Mouse (Mus musculus): ENCODE results near the gene Igfbp1. TPM values are rescaled to one million over a fixed set of nuclear protein-coding genes. Genes with fewer than 3 reads are reported as not detected.

The Igfbp1 gene
- 0.11 and 0.27 TPM in 2 replicates for polyA plus RNA-seq (2015; fragmentation: Nextera tagmentation; extraction: Ambion mirVana)

DNA sequence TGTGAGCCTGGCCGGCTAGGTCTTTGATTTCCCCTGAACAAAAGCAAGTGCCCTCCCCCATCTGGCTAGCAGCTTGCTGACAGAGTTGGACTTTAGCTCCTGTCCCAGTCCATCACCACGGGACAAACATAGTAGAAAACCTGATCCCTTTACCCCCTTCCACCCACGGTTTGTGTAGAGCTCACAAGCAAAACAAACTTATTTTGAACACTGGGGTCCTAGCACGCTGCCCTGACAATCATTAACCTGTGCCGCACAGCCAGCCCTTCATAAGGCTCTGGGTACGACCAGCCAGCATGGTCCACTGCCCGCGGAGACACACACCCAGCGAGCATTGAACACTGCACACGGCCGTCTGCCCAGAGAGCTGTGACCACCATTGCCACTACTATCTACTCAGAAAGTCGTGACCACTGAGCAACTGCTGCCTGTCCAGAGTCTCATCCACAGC lies at the start of gene Igfbp1:
Gene Igfbp1, plus strand, starts transcription at position 292 of the 451 bp plus-strand sequence.
- Histone ChIP-seq H3K36me3 (ENCODE audit: control insufficient read depth, insufficient read depth, low read length) (no peaks in the 10 kb centered on the region), H3K9ac (ENCODE audit: low read depth, low read length) (no peak within 1 kb of the TSS), H3K27ac (ENCODE audit: low read length) (no peak within 1 kb of the TSS), H3K4me2 (ENCODE audit: low read length) (no peak within 1 kb of the TSS), H3K4me3 (ENCODE audit: low read depth, low read length) (no peak within 1 kb of the TSS), H3K9me3 (replicated peaks; ENCODE audit: control insufficient read depth, low read length, poor library complexity, severe bottlenecking) (no peaks in the 10 kb centered on the region; the same call in 1 of the 2 replicates), H3K27me3 (ENCODE audit: control insufficient read depth, insufficient read depth, low read depth, low read length) (no peaks in the 10 kb centered on the region), H3K4me1 (ENCODE audit: control insufficient read depth, insufficient read depth, low read length) (peaks cover 5% of the 10 kb centered on the region; the same call in 1 of the 2 replicates)
- ATAC-seq = 0 out of 2 replicates have a peak, but pooled peaks have one; percentile 19
- 14% methylated on average over 12 of the region's 12 CpGs for WGBS

DNA sequence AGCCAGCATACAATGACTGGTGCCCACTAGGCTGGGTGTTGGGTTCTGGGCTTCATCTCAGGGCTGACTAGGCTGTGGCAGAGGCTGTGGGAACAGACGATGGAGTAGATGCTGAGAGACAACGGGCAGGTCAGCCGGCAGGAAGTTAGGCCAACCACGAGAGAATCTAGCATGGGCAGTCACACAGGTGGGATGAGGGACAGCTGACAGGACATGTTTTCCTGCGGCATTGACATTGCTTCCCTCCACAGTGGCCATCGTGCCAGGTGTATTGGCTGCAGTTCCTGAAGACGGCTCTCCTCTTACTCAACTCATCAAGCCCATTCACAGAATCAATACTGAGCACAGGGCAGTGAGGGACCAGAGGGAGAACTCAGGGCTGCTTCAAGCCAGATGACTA lies 49.6 kb upstream of the Igfbp1 start:
- Histone ChIP-seq H3K27ac (ENCODE audit: low read length) (no peak overlapping the region), H3K36me3 (ENCODE audit: control insufficient read depth, insufficient read depth, low read length) (peaks cover 9% of the 10 kb centered on the region), H3K4me2 (ENCODE audit: low read length) (no peak overlapping the region), H3K4me1 (ENCODE audit: control insufficient read depth, insufficient read depth, low read length) (no peaks in the 10 kb centered on the region), H3K9me3 (replicated peaks; ENCODE audit: control insufficient read depth, low read length, poor library complexity, severe bottlenecking) (no peaks in the 10 kb centered on the region), H3K4me3 (ENCODE audit: low read depth, low read length) (no peak overlapping the region), H3K27me3 (ENCODE audit: control insufficient read depth, insufficient read depth, low read depth, low read length) (no peaks in the 10 kb centered on the region), H3K9ac (ENCODE audit: low read depth, low read length) (no peak overlapping the region)
- no peak for ATAC-seq
- 90% methylated on average over 7 of the region's 7 CpGs for WGBS

DNA sequence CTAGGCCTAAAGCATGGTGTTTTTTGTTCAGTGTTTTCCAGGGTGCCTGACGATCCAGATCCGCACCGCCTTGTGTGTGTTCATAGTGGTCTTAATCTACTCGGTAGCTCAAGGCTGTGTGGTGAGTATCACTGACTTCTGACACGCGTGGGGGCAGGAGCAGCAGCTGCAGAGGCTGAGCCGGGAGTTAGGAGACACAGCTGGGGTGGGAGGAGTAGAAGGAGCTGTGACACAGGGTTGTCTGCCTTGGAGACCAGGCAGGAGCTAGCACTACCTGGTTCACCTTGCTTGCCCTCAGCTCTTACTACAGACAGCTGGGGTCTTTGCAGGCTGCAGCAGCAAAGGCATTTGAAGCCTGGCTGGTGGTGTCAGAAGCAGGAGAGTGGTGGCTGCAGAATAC lies 48.1 kb upstream of the Igfbp1 start:
- WGBS = 79% methylated on average over 7 of the region's 7 CpGs

DNA sequence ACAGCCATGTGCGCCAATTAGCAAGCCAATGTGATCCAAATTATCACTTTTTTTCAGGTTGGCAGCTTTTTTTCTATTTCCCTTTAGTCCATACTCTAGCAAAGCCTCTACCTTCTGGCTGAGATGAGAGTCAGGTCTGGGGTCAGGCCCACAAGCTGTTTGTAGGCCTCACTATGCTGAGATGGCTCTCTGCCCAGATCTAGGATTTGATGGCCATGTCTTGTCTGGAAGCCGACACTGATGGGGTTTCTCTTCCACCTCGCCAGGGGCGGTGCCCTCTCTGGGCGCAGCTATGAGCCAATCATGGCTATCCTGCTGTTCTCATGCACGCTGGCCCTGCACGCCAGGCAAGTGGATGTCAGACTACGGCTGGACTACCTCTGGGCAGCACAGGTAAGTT lies 47.1 kb upstream of the Igfbp1 start:
- WGBS = 94% methylated on average over 8 of the region's 8 CpGs
- no peak overlapping the region for H3K27ac ChIP-seq (ENCODE audit: low read length)
- H3K4me1 ChIP-seq (ENCODE audit: control insufficient read depth, insufficient read depth, low read length) = no peaks in the 10 kb centered on the region
- no peak overlapping the region for H3K4me3 ChIP-seq (ENCODE audit: low read depth, low read length)
- peaks cover 12% of the 10 kb centered on the region for H3K36me3 ChIP-seq (ENCODE audit: control insufficient read depth, insufficient read depth, low read length)
- H3K27me3 ChIP-seq (ENCODE audit: control insufficient read depth, insufficient read depth, low read depth, low read length) = no peaks in the 10 kb centered on the region
- no peak for ATAC-seq
- no peak overlapping the region for H3K9ac ChIP-seq (ENCODE audit: low read depth, low read length)
- no peaks in the 10 kb centered on the region for H3K9me3 ChIP-seq (replicated peaks; ENCODE audit: control insufficient read depth, low read length, poor library complexity, severe bottlenecking)
- H3K4me2 ChIP-seq (ENCODE audit: low read length) = no peak overlapping the region

More for the DNA sequence above, 48.1 kb upstream of the Igfbp1 start:
- Histone ChIP-seq H3K4me2 (ENCODE audit: low read length) (no peak overlapping the region), H3K9ac (ENCODE audit: low read depth, low read length) (no peak overlapping the region), H3K27me3 (ENCODE audit: control insufficient read depth, insufficient read depth, low read depth, low read length) (no peaks in the 10 kb centered on the region), H3K36me3 (ENCODE audit: control insufficient read depth, insufficient read depth, low read length) (peaks cover 12% of the 10 kb centered on the region), H3K4me3 (ENCODE audit: low read depth, low read length) (no peak overlapping the region), H3K27ac (ENCODE audit: low read length) (no peak overlapping the region), H3K9me3 (replicated peaks; ENCODE audit: control insufficient read depth, low read length, poor library complexity, severe bottlenecking) (no peaks in the 10 kb centered on the region), H3K4me1 (ENCODE audit: control insufficient read depth, insufficient read depth, low read length) (no peaks in the 10 kb centered on the region)
- no peak for ATAC-seq

DNA sequence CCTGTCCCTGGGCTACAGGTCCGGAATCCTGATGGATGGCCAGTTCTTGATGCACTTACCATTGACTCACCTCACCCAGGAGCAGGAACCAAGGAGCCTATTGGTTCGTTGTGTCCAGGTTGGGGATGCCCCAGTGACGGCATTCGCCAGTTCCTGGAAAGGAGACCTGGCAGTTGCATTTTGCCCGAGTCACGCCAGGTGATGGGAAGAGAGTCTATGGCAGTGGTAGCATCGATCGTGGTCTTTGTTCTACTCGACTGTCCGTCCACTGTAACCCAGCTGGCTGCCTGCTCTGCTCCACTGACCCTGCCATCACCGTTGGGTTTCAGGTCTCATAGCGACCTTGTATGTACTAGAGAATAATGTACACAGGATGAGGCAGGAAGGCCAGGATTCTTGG lies 45.2 kb upstream of the Igfbp1 start:
- Histone ChIP-seq H3K9ac (ENCODE audit: low read depth, low read length) (no peak overlapping the region), H3K27ac (ENCODE audit: low read length) (no peak overlapping the region), H3K36me3 (ENCODE audit: control insufficient read depth, insufficient read depth, low read length) (peaks cover 12% of the 10 kb centered on the region), H3K4me2 (ENCODE audit: low read length) (no peak overlapping the region), H3K4me1 (ENCODE audit: control insufficient read depth, insufficient read depth, low read length) (no peaks in the 10 kb centered on the region), H3K4me3 (ENCODE audit: low read depth, low read length) (no peak overlapping the region), H3K27me3 (ENCODE audit: control insufficient read depth, insufficient read depth, low read depth, low read length) (no peaks in the 10 kb centered on the region), H3K9me3 (replicated peaks; ENCODE audit: control insufficient read depth, low read length, poor library complexity, severe bottlenecking) (no peaks in the 10 kb centered on the region)
- no peak for ATAC-seq
- 94% methylated on average over 12 of the region's 12 CpGs for WGBS

DNA sequence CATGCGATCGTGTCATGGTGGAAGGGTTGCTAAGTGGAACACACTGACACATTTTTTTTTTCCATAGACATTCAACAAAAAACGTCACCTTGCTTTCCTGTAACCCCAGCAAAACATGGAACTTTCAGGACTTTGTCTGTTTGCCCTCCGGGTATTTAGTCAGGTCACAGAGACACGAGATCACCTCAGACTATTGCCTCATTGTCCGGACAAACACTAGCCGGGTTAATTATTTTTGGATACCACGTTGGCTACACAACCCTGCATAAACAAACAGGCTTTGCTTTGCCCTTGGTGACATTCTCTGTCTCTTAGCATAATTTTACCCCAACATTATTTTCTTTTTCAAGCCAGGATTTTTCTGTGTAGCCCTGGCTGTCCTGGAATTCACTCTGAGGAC lies 44.5 kb upstream of the Igfbp1 start:
- H3K9ac ChIP-seq (ENCODE audit: low read depth, low read length) = no peak overlapping the region
- peaks cover 12% of the 10 kb centered on the region for H3K36me3 ChIP-seq (ENCODE audit: control insufficient read depth, insufficient read depth, low read length)
- H3K4me3 ChIP-seq (ENCODE audit: low read depth, low read length) = no peak overlapping the region
- ATAC-seq = no peak
- no peaks in the 10 kb centered on the region for H3K9me3 ChIP-seq (replicated peaks; ENCODE audit: control insufficient read depth, low read length, poor library complexity, severe bottlenecking)
- no peaks in the 10 kb centered on the region for H3K4me1 ChIP-seq (ENCODE audit: control insufficient read depth, insufficient read depth, low read length)
- H3K27ac ChIP-seq (ENCODE audit: low read length) = no peak overlapping the region
- 81% methylated on average over 8 of the region's 8 CpGs for WGBS
- H3K27me3 ChIP-seq (ENCODE audit: control insufficient read depth, insufficient read depth, low read depth, low read length) = no peaks in the 10 kb centered on the region
- no peak overlapping the region for H3K4me2 ChIP-seq (ENCODE audit: low read length)

DNA sequence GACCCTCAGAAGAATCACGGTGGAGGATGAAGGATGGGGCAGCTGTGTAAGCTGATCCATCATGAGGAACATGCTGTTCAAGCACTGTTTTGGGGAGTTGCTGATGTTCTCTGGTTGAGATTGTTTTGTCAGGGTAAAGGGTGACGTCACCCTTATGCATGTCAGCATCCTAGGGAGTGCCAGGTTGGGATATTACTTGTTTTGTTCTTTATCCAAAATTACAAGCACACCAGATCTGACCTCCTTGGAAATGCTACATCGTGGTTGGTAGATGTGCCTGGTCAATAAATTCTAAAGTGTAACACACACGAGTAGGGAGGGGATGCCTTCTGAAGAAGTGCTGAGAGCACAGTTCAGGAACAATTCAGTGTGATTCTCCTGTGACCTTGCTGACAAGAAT lies 41.2 kb upstream of the Igfbp1 start:
- Histone ChIP-seq H3K4me2 (ENCODE audit: low read length) (no peak overlapping the region), H3K27ac (ENCODE audit: low read length) (no peak overlapping the region), H3K36me3 (ENCODE audit: control insufficient read depth, insufficient read depth, low read length) (peaks cover 9% of the 10 kb centered on the region), H3K27me3 (ENCODE audit: control insufficient read depth, insufficient read depth, low read depth, low read length) (no peaks in the 10 kb centered on the region), H3K9ac (ENCODE audit: low read depth, low read length) (no peak overlapping the region), H3K4me1 (ENCODE audit: control insufficient read depth, insufficient read depth, low read length) (peaks cover 7% of the 10 kb centered on the region), H3K9me3 (replicated peaks; ENCODE audit: control insufficient read depth, low read length, poor library complexity, severe bottlenecking) (no peaks in the 10 kb centered on the region), H3K4me3 (ENCODE audit: low read depth, low read length) (no peak overlapping the region)
- ATAC-seq = no peak
- 81% methylated on average over 4 of the region's 4 CpGs for WGBS

DNA sequence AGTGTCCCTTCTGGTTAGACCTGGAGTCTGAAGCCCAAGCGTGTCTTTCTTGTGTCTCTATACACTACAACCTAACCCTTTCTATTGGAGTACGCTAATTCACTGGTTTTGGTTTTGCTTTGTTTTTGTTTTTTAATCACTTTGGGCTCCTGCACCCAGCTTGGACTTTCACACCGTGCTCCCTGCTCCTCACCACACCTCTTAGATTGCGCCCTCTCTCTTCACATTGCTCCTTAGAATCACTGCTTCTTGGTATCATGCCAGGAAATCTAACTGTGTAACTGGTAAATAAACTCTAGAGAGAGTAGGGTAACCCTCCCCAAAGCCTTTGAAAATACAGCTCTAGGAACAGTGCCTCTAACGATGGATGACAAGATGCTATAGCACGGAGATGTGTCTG lies 39.4 kb upstream of the Igfbp1 start:
- Histone ChIP-seq H3K9me3 (replicated peaks; ENCODE audit: control insufficient read depth, low read length, poor library complexity, severe bottlenecking) (no peaks in the 10 kb centered on the region), H3K36me3 (ENCODE audit: control insufficient read depth, insufficient read depth, low read length) (0 out of 2 replicates have a peak, but pooled peaks cover under 1% of the 10 kb centered on the region), H3K27ac (ENCODE audit: low read length) (no peak overlapping the region), H3K4me2 (ENCODE audit: low read length) (no peak overlapping the region), H3K9ac (ENCODE audit: low read depth, low read length) (no peak overlapping the region), H3K27me3 (ENCODE audit: control insufficient read depth, insufficient read depth, low read depth, low read length) (no peaks in the 10 kb centered on the region), H3K4me1 (ENCODE audit: control insufficient read depth, insufficient read depth, low read length) (peaks cover 7% of the 10 kb centered on the region), H3K4me3 (ENCODE audit: low read depth, low read length) (no peak overlapping the region)
- no peak for ATAC-seq
- WGBS = 88% methylated on average over 6 of the region's 6 CpGs

DNA sequence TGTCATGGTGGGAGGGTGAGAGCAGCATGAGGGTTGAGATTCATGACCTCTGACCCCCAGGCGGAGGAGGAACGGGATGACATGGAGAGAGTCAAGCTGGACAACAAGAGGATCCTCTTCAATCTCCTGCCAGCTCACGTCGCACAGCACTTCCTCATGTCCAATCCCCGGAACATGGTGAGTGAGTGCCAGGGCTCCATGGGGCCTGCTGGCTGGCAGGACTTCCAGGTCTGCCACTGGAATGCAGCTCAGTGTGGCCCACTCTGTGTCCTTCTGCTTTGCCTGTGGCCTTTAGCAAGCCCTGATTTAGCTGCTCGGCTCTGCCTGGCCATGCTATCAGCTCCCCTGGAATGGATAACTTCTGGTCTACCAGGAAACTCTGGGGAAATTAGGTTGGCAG lies 37.4 kb upstream of the Igfbp1 start:
- Histone ChIP-seq H3K4me2 (ENCODE audit: low read length) (no peak overlapping the region), H3K4me3 (ENCODE audit: low read depth, low read length) (no peak overlapping the region), H3K9ac (ENCODE audit: low read depth, low read length) (no peak overlapping the region), H3K9me3 (replicated peaks; ENCODE audit: control insufficient read depth, low read length, poor library complexity, severe bottlenecking) (no peaks in the 10 kb centered on the region), H3K36me3 (ENCODE audit: control insufficient read depth, insufficient read depth, low read length) (no peaks in the 10 kb centered on the region), H3K27ac (ENCODE audit: low read length) (peak overlapping the region; percentile 66), H3K27me3 (ENCODE audit: control insufficient read depth, insufficient read depth, low read depth, low read length) (no peaks in the 10 kb centered on the region), H3K4me1 (ENCODE audit: control insufficient read depth, insufficient read depth, low read length) (peaks cover 7% of the 10 kb centered on the region)
- 0 out of 2 replicates have a peak, but pooled peaks have one; percentile 13 for ATAC-seq
- 63% methylated on average over 6 of the region's 6 CpGs for WGBS
